Mouse (Mus musculus): ENCODE data around the gene Scrn1. TPM values are rescaled to one million over a fixed set of nuclear protein-coding genes. Genes with fewer than 3 reads are reported as not detected.

Scrn1 gene
- polyA plus RNA-seq, 3 experiments from 2014 or later: 0.13 TPM; not detected in 2

- no peak for ATAC-seq
Observed at GRCm38 (mm10) chr6:54528666-54529065, 37.6 kb downstream of the Scrn1 start.

GRCm38 (mm10) chr6:54518758-54519157 lies 47.5 kb downstream of the Scrn1 start:
- no peak for ATAC-seq

- no peak for ATAC-seq
Observed at GRCm38 (mm10) chr6:54516512-54517134, 49.7 kb downstream of the Scrn1 start.

GRCm38 (mm10) chr6:54512256-54512655 lies 54.0 kb downstream of the Scrn1 start:
- ATAC-seq: no peak

GRCm38 (mm10) chr6:54509264-54509663 lies 57.0 kb downstream of the Scrn1 start:
- no peak for ATAC-seq

- ATAC-seq: no peak
Observed at GRCm38 (mm10) chr6:54508256-54508793, 58.0 kb downstream of the Scrn1 start.

GRCm38 (mm10) chr6:54507808-54508207 lies 58.5 kb downstream of the Scrn1 start:
- ATAC-seq: no peak

GRCm38 (mm10) chr6:54507002-54507401 lies 59.3 kb downstream of the Scrn1 start:
- ATAC-seq: no peak

- no peak for ATAC-seq
Observed at GRCm38 (mm10) chr6:54506318-54506717, 60.0 kb downstream of the Scrn1 start.

GRCm38 (mm10) chr6:54502661-54503115 lies 63.6 kb downstream of the Scrn1 start:
- no peak for ATAC-seq

GRCm38 (mm10) chr6:54496214-54496613 lies 70.1 kb downstream of the Scrn1 start:
- ATAC-seq: no peak

- ATAC-seq: no peak
Observed at GRCm38 (mm10) chr6:54494612-54495398, 71.5 kb downstream of the Scrn1 start.

- ATAC-seq: no peak
Observed at GRCm38 (mm10) chr6:54494097-54494496, 72.2 kb downstream of the Scrn1 start.

GRCm38 (mm10) chr6:54491074-54491473 lies 75.2 kb downstream of the Scrn1 start:
- ATAC-seq: no peak

- no peak for ATAC-seq
Observed at GRCm38 (mm10) chr6:54485973-54486569, 80.2 kb downstream of the Scrn1 start.

GRCm38 (mm10) chr6:54485435-54485901 lies 80.8 kb downstream of the Scrn1 start:
- no peak for ATAC-seq

GRCm38 (mm10) chr6:54485000-54485399 lies 81.3 kb downstream of the Scrn1 start:
- no peak for ATAC-seq

- ATAC-seq: no peak
Observed at GRCm38 (mm10) chr6:54481390-54482112, 84.7 kb downstream of the Scrn1 start.

GRCm38 (mm10) chr6:54478646-54479324 lies 87.5 kb downstream of the Scrn1 start:
- ATAC-seq: no peak

- no peak for ATAC-seq
Observed at GRCm38 (mm10) chr6:54475926-54476667, 90.2 kb downstream of the Scrn1 start.
